ENCODE assay signal across 29 mouse cellular contexts in the genomic region with DNA sequence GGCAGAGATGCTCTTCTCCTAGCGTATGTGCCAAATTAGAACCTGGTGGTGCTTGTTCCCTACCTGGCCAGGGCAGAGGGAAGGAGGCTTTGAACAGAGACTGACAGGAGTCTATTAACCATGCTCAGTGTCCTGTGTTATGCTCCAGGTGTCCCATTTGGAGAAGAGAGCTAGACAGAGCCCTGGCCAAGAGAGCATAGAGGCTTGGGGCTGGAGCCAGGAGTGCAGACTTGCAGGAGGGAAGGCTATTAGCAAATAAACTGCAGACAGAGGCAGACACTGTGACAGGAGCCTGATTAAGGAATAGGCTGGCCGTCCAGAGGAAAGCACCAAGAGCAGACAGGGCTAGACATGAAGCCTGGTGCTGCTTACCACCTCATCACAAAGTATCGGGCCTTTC.
DNase-seq lines count a peak whose midpoint lies in the region; ATAC-seq and TF ChIP-seq lines count a peak whose summit lies in the region.
"Had no signal": no experiment of that assay in that cellular context is flagged by ENCODE, and none has a peak within 500 bp of the region (broad histone marks: within the 10 kb centered on the region; RNA-seq: fewer than 3 reads in every experiment).

No protein-coding gene starts in this region.

- WGBS in hindbrain, embryonic 15.5 days: 58% methylated on average over 3 of the region's 3 CpGs
- WGBS in hindbrain, embryonic 10.5 days: 78% methylated on average over 3 of the region's 3 CpGs
- 79% methylated on average over 3 of the region's 3 CpGs for WGBS in midbrain, embryonic 13.5 days
- 65% methylated on average over 3 of the region's 3 CpGs for WGBS in midbrain, postnatal 0 days
- WGBS in neural tube, embryonic 15.5 days: 57% methylated on average over 3 of the region's 3 CpGs

- H3K36me3 ChIP-seq in hindbrain, embryonic 15.5 days: no peaks in the 10 kb centered on the region
- no peaks in the 10 kb centered on the region for H3K36me3 ChIP-seq in hindbrain, embryonic 10.5 days
- no peaks in the 10 kb centered on the region for H3K36me3 ChIP-seq in midbrain, embryonic 13.5 days
- H3K36me3 ChIP-seq in midbrain, postnatal 0 days (ENCODE audit: insufficient read depth, low read length): no peaks in the 10 kb centered on the region
- no peaks in the 10 kb centered on the region for H3K36me3 ChIP-seq in neural tube, embryonic 15.5 days
- H3K36me3 ChIP-seq: embryonic facial prominence, embryonic 10.5 days; embryonic facial prominence, embryonic 13.5 days; forebrain, embryonic 12.5 days; forebrain, embryonic 15.5 days; G1E; heart, embryonic 10.5 days; heart, embryonic 13.5 days had no signal

- peaks cover 36% of the 10 kb centered on the region for H3K4me1 ChIP-seq in hindbrain, embryonic 15.5 days (replicated peaks)
- peaks cover 12% of the 10 kb centered on the region for H3K4me1 ChIP-seq in hindbrain, embryonic 10.5 days (replicated peaks)
- H3K4me1 ChIP-seq in midbrain, embryonic 13.5 days (replicated peaks): peaks cover 22% of the 10 kb centered on the region
- H3K4me1 ChIP-seq in midbrain, postnatal 0 days (ENCODE audit: insufficient read depth, low read length): peaks cover 5% of the 10 kb centered on the region
- peaks cover 27% of the 10 kb centered on the region for H3K4me1 ChIP-seq in neural tube, embryonic 15.5 days
- H3K4me1 ChIP-seq: embryonic facial prominence, embryonic 13.5 days; forebrain, embryonic 12.5 days; forebrain, embryonic 15.5 days; heart, embryonic 13.5 days had no signal

- H3K27me3 ChIP-seq in hindbrain, embryonic 15.5 days: no peaks in the 10 kb centered on the region
- no peaks in the 10 kb centered on the region for H3K27me3 ChIP-seq in hindbrain, embryonic 10.5 days (ENCODE audit: insufficient read depth, poor library complexity, severe bottlenecking)
- H3K27me3 ChIP-seq in midbrain, embryonic 13.5 days: no peaks in the 10 kb centered on the region
- H3K27me3 ChIP-seq in midbrain, postnatal 0 days (ENCODE audit: insufficient read depth, low read length): no peaks in the 10 kb centered on the region
- H3K27me3 ChIP-seq in neural tube, embryonic 15.5 days (replicated peaks): no peaks in the 10 kb centered on the region
- H3K27me3 ChIP-seq: CH12.LX; embryonic facial prominence, embryonic 13.5 days; forebrain, embryonic 12.5 days; forebrain, embryonic 15.5 days; heart, embryonic 13.5 days had no signal

- peak; percentile 24; the same call in 1 of the 2 replicates for ATAC-seq in hindbrain, embryonic 15.5 days (ENCODE audit: low FRiP score, low read depth)
- ATAC-seq in midbrain, embryonic 13.5 days: no peak
- ATAC-seq in midbrain, postnatal 0 days (ENCODE audit: low FRiP score): no peak
- ATAC-seq in neural tube, embryonic 15.5 days (ENCODE audit: low FRiP score): peak; percentile 45
- ATAC-seq: forebrain, embryonic 15.5 days; inflammation-experienced regulatory T-cells, adult 6 months had no signal

- H3K27ac ChIP-seq in hindbrain, embryonic 15.5 days (replicated peaks): peak overlapping the region; percentile 18; the same call in 1 of the 2 replicates
- H3K27ac ChIP-seq in hindbrain, embryonic 10.5 days: no peak overlapping the region
- peak overlapping the region; percentile 51; the same call in 1 of the 2 replicates for H3K27ac ChIP-seq in midbrain, embryonic 13.5 days
- H3K27ac ChIP-seq in midbrain, postnatal 0 days (ENCODE audit: low read depth, low read length): no peak overlapping the region
- peak overlapping the region; percentile 33; the same call in 1 of the 2 replicates for H3K27ac ChIP-seq in neural tube, embryonic 15.5 days (replicated peaks)
- H3K27ac ChIP-seq: embryonic facial prominence, embryonic 10.5 days; embryonic facial prominence, embryonic 13.5 days; forebrain, embryonic 12.5 days; forebrain, embryonic 15.5 days; heart, adult 2 months; heart, embryonic 10.5 days; heart, embryonic 13.5 days; hindbrain, embryonic 14.5 days had no signal

- no peak for DNase-seq in hindbrain, embryonic 10.5 days (ENCODE audit: low spot score)
- DNase-seq in midbrain, postnatal 0 days (ENCODE audit: low spot score): no peak
- DNase-seq in brain, adult 2 months (ENCODE audit: low read depth, low spot score): peak; percentile 44
- no peak for DNase-seq in thymus, adult 18-20 months
- DNase-seq: adrenal gland, adult 2 months; adrenal gland, postnatal 14 days; B cell, adult 2 months; cerebellum, adult 11-12 months; cerebellum, adult 8-10 months; cerebellum, postnatal 36 days; embryo, embryonic 11 days; gastrocnemius, postnatal 25 days; heart, adult 2 months; heart, postnatal 14 days; heart, postnatal 4 days had no signal

- TF ChIP-seq CTCF in midbrain, postnatal 0 days (IDR thresholded peaks at IDR 0.05): no peak

- no peak overlapping the region for H3K9ac ChIP-seq in hindbrain, embryonic 15.5 days
- no peak overlapping the region for H3K9ac ChIP-seq in midbrain, embryonic 13.5 days (replicated peaks)
- H3K9ac ChIP-seq in midbrain, postnatal 0 days (replicated peaks; ENCODE audit: low read length, poor library complexity, severe bottlenecking): no peak overlapping the region
- no peak overlapping the region for H3K9ac ChIP-seq in neural tube, embryonic 15.5 days (replicated peaks)
- H3K9ac ChIP-seq: embryonic facial prominence, embryonic 13.5 days; forebrain, embryonic 12.5 days; forebrain, embryonic 15.5 days; heart, embryonic 13.5 days; hindbrain, embryonic 14.5 days had no signal

- H3K4me2 ChIP-seq in hindbrain, embryonic 15.5 days: no peak overlapping the region
- no peak overlapping the region for H3K4me2 ChIP-seq in midbrain, embryonic 13.5 days (replicated peaks)
- H3K4me2 ChIP-seq in midbrain, postnatal 0 days (ENCODE audit: low read depth, low read length, poor library complexity, severe bottlenecking): no peak overlapping the region
- H3K4me2 ChIP-seq in neural tube, embryonic 15.5 days: no peak overlapping the region
- H3K4me2 ChIP-seq: embryonic facial prominence, embryonic 13.5 days; forebrain, embryonic 12.5 days; forebrain, embryonic 15.5 days; heart, embryonic 13.5 days; hindbrain, embryonic 14.5 days had no signal

- H3K4me3 ChIP-seq in hindbrain, embryonic 15.5 days: no peak overlapping the region
- H3K4me3 ChIP-seq in hindbrain, embryonic 10.5 days: no peak overlapping the region
- H3K4me3 ChIP-seq in midbrain, embryonic 13.5 days (replicated peaks): no peak overlapping the region
- H3K4me3 ChIP-seq in midbrain, postnatal 0 days (ENCODE audit: low read depth, low read length): no peak overlapping the region
- no peak overlapping the region for H3K4me3 ChIP-seq in neural tube, embryonic 15.5 days (replicated peaks)
- H3K4me3 ChIP-seq: embryonic facial prominence, embryonic 10.5 days; embryonic facial prominence, embryonic 13.5 days; erythroblast, embryonic 14.5 days; forebrain, embryonic 12.5 days; forebrain, embryonic 15.5 days; heart, adult 2 months; heart, embryonic 10.5 days; heart, embryonic 13.5 days had no signal

- no peaks in the 10 kb centered on the region for H3K9me3 ChIP-seq in hindbrain, embryonic 15.5 days
- H3K9me3 ChIP-seq in hindbrain, embryonic 10.5 days: no peaks in the 10 kb centered on the region
- no peaks in the 10 kb centered on the region for H3K9me3 ChIP-seq in midbrain, embryonic 13.5 days
- no peaks in the 10 kb centered on the region for H3K9me3 ChIP-seq in midbrain, postnatal 0 days (ENCODE audit: low read length)
- no peaks in the 10 kb centered on the region for H3K9me3 ChIP-seq in neural tube, embryonic 15.5 days (replicated peaks)
- H3K9me3 ChIP-seq: embryonic facial prominence, embryonic 10.5 days; embryonic facial prominence, embryonic 13.5 days; forebrain, embryonic 12.5 days; forebrain, embryonic 15.5 days; heart, embryonic 10.5 days; heart, embryonic 13.5 days had no signal

Comparison
In these comparisons a context has a peak if more than half of its experiments do, and no peak if none do; other contexts are left out.
1. H3K27ac ChIP-seq: peak in hindbrain, embryonic 15.5 days (single experiment), midbrain, embryonic 13.5 days (single experiment) and neural tube, embryonic 15.5 days (single experiment); none in hindbrain, embryonic 10.5 days (single experiment) and midbrain, postnatal 0 days (single experiment).
2. ATAC-seq: peak in hindbrain, embryonic 15.5 days (single experiment) and neural tube, embryonic 15.5 days (single experiment); none in midbrain, embryonic 13.5 days (single experiment) and midbrain, postnatal 0 days (single experiment).